Mouse (Mus musculus): Measurements from ENCODE around the gene Ccdc78.

- TF ChIP-seq CHD2 (IDR thresholded peaks at IDR 0.05; ENCODE audit: low read depth, low read length) (no peak), HCFC1 (IDR thresholded peaks at IDR 0.05; ENCODE audit: borderline replicate concordance, insufficient read depth, low read length) (no peak)
Measured at GRCm38 (mm10) chr17:25738861-25739260, 47.5 kb upstream of the Ccdc78 start.

Data from ES-E14 (cell line).